Mouse (Mus musculus): ENCODE results near the gene Rdh1.

The Rdh1 gene

GRCm38 (mm10) chr10:127759181-127760110 lies at the start of gene Rdh1, which contains the start of gene Rdh16f1:
TSS of gene Rdh1 (plus strand) at chr10:127759721.
TSS of gene Rdh16f1 (plus strand) at chr10:127759787.
- no peak for DNase-seq (ENCODE audit: low spot score)

- DNase-seq (ENCODE audit: low spot score): no peak
These were observed 49.2 kb upstream of the Rdh1 start for GRCm38 (mm10) chr10:127710331-127710730.

- no peak for DNase-seq (ENCODE audit: low spot score)
These were observed 46.8 kb upstream of the Rdh1 start for GRCm38 (mm10) chr10:127712736-127713135.

- DNase-seq (ENCODE audit: low spot score): no peak
These were observed 37.7 kb upstream of the Rdh1 start for GRCm38 (mm10) chr10:127721671-127722418.

- no peak for DNase-seq (ENCODE audit: low spot score)
These were observed 35.3 kb upstream of the Rdh1 start, which contains the start of gene Tac2 for GRCm38 (mm10) chr10:127724178-127724577. TSS of gene Tac2 (plus strand) at chr10:127724478.

GRCm38 (mm10) chr10:127725136-127725535 lies 34.4 kb upstream of the Rdh1 start:
- no peak for DNase-seq (ENCODE audit: low spot score)

- no peak for DNase-seq (ENCODE audit: low spot score)
These were observed 31.1 kb upstream of the Rdh1 start for GRCm38 (mm10) chr10:127728437-127728836.

- no peak for DNase-seq (ENCODE audit: low spot score)
These were observed 29.1 kb upstream of the Rdh1 start for GRCm38 (mm10) chr10:127730285-127730932.

- no peak for DNase-seq (ENCODE audit: low spot score)
These were observed 28.6 kb upstream of the Rdh1 start for GRCm38 (mm10) chr10:127730933-127731310.

- DNase-seq (ENCODE audit: low spot score): no peak
These were observed 28.1 kb upstream of the Rdh1 start for GRCm38 (mm10) chr10:127731397-127731796.

- no peak for DNase-seq (ENCODE audit: low spot score)
These were observed 25.1 kb upstream of the Rdh1 start for GRCm38 (mm10) chr10:127734434-127734833.

- no peak for DNase-seq (ENCODE audit: low spot score)
These were observed 23.3 kb upstream of the Rdh1 start for GRCm38 (mm10) chr10:127736266-127736665.

GRCm38 (mm10) chr10:127736916-127737315 lies 22.6 kb upstream of the Rdh1 start:
- DNase-seq (ENCODE audit: low spot score): no peak

- no peak for DNase-seq (ENCODE audit: low spot score)
These were observed 22.0 kb upstream of the Rdh1 start for GRCm38 (mm10) chr10:127737552-127737951.

- DNase-seq (ENCODE audit: low spot score): no peak
These were observed 21.2 kb upstream of the Rdh1 start for GRCm38 (mm10) chr10:127738151-127738882.

- DNase-seq (ENCODE audit: low spot score): no peak
These were observed 20.3 kb upstream of the Rdh1 start, which contains the start of gene Zbtb39 for GRCm38 (mm10) chr10:127739083-127739660. TSS of gene Zbtb39 (plus strand) at chr10:127739538.

GRCm38 (mm10) chr10:127739661-127740161 lies 19.8 kb upstream of the Rdh1 start:
- DNase-seq (ENCODE audit: low spot score): no peak

GRCm38 (mm10) chr10:127744661-127745060 lies 14.9 kb upstream of the Rdh1 start:
- no peak for DNase-seq (ENCODE audit: low spot score)

- no peak for DNase-seq (ENCODE audit: low spot score)
These were observed 13.6 kb upstream of the Rdh1 start for GRCm38 (mm10) chr10:127745886-127746285.

- no peak for DNase-seq (ENCODE audit: low spot score)
These were observed 12.3 kb upstream of the Rdh1 start for GRCm38 (mm10) chr10:127747254-127747653.

Data from urinary bladder, postnatal 10 days (tissue).